Mouse (Mus musculus): ENCODE measurements around the gene Rnf133.

The Rnf133 gene

DNA sequence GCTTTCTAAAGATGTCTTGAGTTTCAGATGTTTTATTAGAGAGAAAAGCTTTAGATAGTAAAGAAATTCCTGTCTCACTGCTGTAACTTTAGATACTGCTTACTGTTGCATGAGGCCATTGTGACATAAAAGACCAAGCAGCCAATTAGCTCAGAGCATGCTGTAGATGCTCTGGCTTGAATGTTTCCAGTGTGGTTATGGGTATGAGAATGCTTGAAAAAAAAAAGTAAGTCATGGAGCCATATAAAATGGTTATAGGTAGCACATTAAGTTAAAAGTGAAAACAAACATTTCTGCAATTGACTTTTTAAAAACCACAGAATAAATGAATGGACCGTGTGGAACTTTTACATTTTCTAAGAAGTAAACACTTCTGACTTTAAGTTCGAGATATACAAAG lies at the start of gene Rnf133:
TSS of gene Rnf133 (minus strand) at position 101 of the 400 bp plus-strand sequence.
- DNase-seq (ENCODE audit: extremely low read depth, low read depth, low spot score): no peak

DNA sequence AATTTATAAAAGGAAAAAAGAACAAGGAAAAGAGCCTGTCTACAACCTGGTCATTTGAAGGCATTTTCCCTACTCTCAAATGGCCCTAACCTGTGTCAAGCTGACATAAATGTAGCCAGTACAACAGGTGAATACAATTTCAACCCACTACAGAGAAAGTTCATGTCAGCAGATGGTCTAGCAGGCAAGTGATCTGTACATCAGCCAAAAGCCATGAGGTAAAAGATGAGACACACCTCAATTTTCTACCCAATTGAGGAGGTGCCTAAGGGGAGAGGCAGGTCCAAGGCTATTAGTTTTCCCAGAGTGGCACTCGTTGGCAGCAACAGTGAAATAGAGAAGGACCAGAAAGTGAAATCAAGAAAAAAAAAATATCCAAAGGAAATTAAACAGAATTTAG lies 28.1 kb upstream of the Rnf133 start:
- no peak for DNase-seq (ENCODE audit: extremely low read depth, low read depth, low spot score)

DNA sequence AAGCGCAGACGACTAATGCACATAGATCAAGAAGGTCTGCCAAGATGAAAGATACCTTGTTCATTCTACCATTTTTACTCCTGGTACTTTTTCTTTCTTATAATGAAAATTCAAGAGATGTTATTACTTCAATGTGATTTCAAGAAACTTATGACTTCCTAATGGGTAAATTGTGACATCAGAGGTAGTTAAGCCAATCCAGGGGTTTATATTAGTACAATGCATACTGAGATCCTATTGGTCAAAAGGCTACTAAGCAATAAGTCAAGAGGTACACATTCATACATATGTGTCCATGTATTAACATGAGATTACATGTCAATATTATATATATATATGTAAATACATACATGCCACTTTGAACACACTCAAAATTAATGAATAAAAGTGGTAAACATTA lies 4.9 kb upstream of the Rnf133 start, which contains the start of gene Rnf148:
TSS of gene Rnf148 (minus strand) at position 101 of the 400 bp plus-strand sequence.
- no peak for DNase-seq (ENCODE audit: extremely low read depth, low read depth, low spot score)

- DNase-seq (ENCODE audit: extremely low read depth, low read depth, low spot score): no peak
These were observed 1.4 kb downstream of the Rnf133 start for GRCm38 (mm10) chr6:23648732-23649131.

- no peak for DNase-seq (ENCODE audit: extremely low read depth, low read depth, low spot score)
These were observed 2.4 kb downstream of the Rnf133 start for GRCm38 (mm10) chr6:23647627-23648247.

DNA sequence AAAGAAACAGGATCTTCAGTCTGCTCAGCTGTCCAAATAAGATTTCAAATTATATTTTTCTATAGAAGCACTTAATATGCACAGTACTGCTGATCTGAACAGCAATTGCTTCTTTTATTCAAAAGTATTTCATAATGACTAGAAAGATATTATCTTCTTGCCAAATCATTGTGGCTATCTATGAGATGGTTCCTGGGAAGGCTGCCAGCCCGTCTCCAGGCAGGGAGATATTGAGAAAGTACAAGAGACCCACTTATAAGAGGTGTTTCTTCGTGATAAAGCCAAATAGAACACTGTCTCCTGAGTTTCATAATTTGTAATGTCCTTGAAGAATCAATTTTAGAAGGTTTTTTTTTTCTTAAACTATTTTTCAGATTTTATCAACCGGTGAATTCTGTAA lies 13.0 kb downstream of the Rnf133 start:
- DNase-seq (ENCODE audit: extremely low read depth, low read depth, low spot score): no peak

DNA sequence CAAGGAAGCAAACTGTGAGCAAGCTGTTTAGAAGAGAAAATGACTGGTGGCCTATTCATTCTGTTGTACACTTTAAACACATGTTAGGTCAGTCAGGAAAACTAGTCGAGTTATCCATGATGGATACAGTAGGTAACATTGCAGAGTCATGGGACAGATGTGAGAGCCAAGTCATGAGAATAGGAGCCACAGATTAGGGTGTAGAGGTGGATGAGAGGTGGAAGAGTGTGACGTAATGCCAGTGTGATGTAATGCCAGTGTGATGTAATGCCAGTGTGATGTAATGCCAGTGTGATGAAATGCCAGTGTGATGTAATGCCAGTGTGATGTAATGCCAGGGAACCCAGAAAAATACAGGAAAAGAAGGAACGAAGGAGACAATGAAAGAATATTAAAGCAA lies 14.9 kb downstream of the Rnf133 start:
- no peak for DNase-seq (ENCODE audit: extremely low read depth, low read depth, low spot score)

- DNase-seq (ENCODE audit: extremely low read depth, low read depth, low spot score): no peak
These were observed 16.1 kb downstream of the Rnf133 start for GRCm38 (mm10) chr6:23634016-23634415.

DNA sequence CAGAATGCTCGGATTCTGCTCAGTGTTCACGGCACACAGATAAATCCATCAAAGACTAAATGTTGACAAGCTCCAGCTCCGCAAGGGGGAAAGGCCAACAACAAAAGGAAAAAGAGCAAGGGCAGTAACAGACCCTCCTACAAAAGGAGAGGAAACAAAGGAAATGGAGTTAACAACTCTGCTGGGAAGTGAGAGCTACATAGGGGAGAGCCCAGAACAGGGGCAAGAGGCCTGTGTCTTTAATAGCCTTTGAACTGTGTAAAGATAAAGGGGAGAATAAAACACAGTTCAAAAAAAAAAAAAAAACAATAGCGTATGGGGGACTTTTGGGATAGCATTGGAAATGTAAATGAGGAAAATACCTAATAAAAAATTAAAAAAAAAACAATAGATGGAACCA lies 19.6 kb downstream of the Rnf133 start:
- no peak for DNase-seq (ENCODE audit: extremely low read depth, low read depth, low spot score)
